Mouse (Mus musculus): Measurements from ENCODE around the gene Snrnp70.

- TF ChIP-seq POLR2A (IDR thresholded peaks at IDR 0.05; ENCODE audit: borderline replicate concordance, control insufficient read depth, low read depth, low read length) (no peak), CTCF (IDR thresholded peaks at IDR 0.05; ENCODE audit: control insufficient read depth, insufficient read depth, low read length) (no peak)
Measured at GRCm38 (mm10) chr7:45401521-45402085, 6.1 kb upstream of the Snrnp70 start.
